Mouse (Mus musculus) embryonic fibroblast, embryonic 13.5 days (primary cell): ENCODE results near the gene Cldn2. TPM values are rescaled to one million over a fixed set of nuclear protein-coding genes. Genes with fewer than 3 reads are reported as not detected.

Experiments used
- H3K27ac ChIP-seq: 2 replicates; pipeline ENCODE4 v1.5.1; 2012; ENCODE audit warnings: low read length, control low read depth, inconsistent platforms; ENCODE audit not compliant: insufficient read depth
- H3K4me1 ChIP-seq: 2 replicates; pipeline ENCODE4 v1.6.1; 2011; ENCODE audit warnings: low read length; ENCODE audit not compliant: control insufficient read depth, insufficient read depth
- H3K4me3 ChIP-seq: 2 replicates; pipeline ENCODE4 v1.5.1; 2011; ENCODE audit warnings: mild to moderate bottlenecking, control low read depth, low read length; ENCODE audit not compliant: insufficient read depth
- CTCF ChIP-seq: IDR thresholded peaks from 2 replicates; pipeline ENCODE4 v1.5.1; 2011; ENCODE audit warnings: mild to moderate bottlenecking, control low read depth, low read length, moderate library complexity, borderline replicate concordance; ENCODE audit not compliant: insufficient read depth
- POLR2A ChIP-seq: IDR thresholded peaks from 2 replicates; pipeline ENCODE4 v1.6.1; 2011; ENCODE audit warnings: low read depth, mild to moderate bottlenecking, control low read depth, low read length, moderate library complexity
- polyA plus RNA-seq: library from polyadenylated mRNA; stranded (reverse); fragments of >200 nt; gene quantifications from 2 replicates; pipeline ENCODE4 v1.2.4, GENCODE M21; 2011; ENCODE audit warnings: low read depth; ENCODE audit not compliant: missing spikeins, insufficient read length

Cldn2 gene
- polyA plus RNA-seq, 1 experiment, result 0.18 TPM

- TF ChIP-seq POLR2A (no peak), CTCF (no peak)
- H3K4me3 ChIP-seq, result no peak overlapping the region
Observed at GRCm38 (mm10) chrX:139779401-139779800, 21.2 kb upstream of the Cldn2 start.

GRCm38 (mm10) chrX:139780988-139781387, 19.6 kb upstream of the Cldn2 start:
- TF ChIP-seq CTCF (no peak), POLR2A (no peak)
- no peak overlapping the region for H3K27ac ChIP-seq
- no peak overlapping the region for H3K4me3 ChIP-seq
- no peaks in the 10 kb centered on the region for H3K4me1 ChIP-seq

More at GRCm38 (mm10) chrX:139779401-139779800, 21.2 kb upstream of the Cldn2 start:
- Histone ChIP-seq H3K27ac (no peak overlapping the region), H3K4me1 (peaks cover 4% of the 10 kb centered on the region; the same call in 1 of the 2 replicates)

- TF ChIP-seq CTCF, result no peak
- TF ChIP-seq POLR2A, result no peak
- no peak overlapping the region for H3K27ac ChIP-seq
- H3K4me3 ChIP-seq, result no peak overlapping the region
- H3K4me1 ChIP-seq, result no peaks in the 10 kb centered on the region
Observed at GRCm38 (mm10) chrX:139781563-139781962, 19.1 kb upstream of the Cldn2 start.

GRCm38 (mm10) chrX:139782278-139783044, 18.2 kb upstream of the Cldn2 start, which contains the start of gene Ripply1:
Gene Ripply1 (minus strand): TSS chrX:139782353.
- Histone ChIP-seq H3K4me3 (no peak within 1 kb of the TSS), H3K27ac (no peak within 1 kb of the TSS), H3K4me1 (no peaks in the 10 kb centered on the region)
- TF ChIP-seq CTCF (no peak), POLR2A (no peak)

GRCm38 (mm10) chrX:139783045-139783422, 17.6 kb upstream of the Cldn2 start:
- H3K4me1 ChIP-seq, result no peaks in the 10 kb centered on the region
- no peak overlapping the region for H3K4me3 ChIP-seq
- no peak overlapping the region for H3K27ac ChIP-seq
- TF ChIP-seq POLR2A (no peak), CTCF (no peak)

- H3K27ac ChIP-seq, result no peak overlapping the region
- TF ChIP-seq POLR2A (no peak), CTCF (no peak)
- H3K4me1 ChIP-seq, result no peaks in the 10 kb centered on the region
- no peak overlapping the region for H3K4me3 ChIP-seq
Observed at GRCm38 (mm10) chrX:139785764-139786163, 14.9 kb upstream of the Cldn2 start.

- Histone ChIP-seq H3K27ac (no peak overlapping the region), H3K4me1 (no peaks in the 10 kb centered on the region), H3K4me3 (no peak overlapping the region)
- TF ChIP-seq POLR2A (no peak), CTCF (no peak)
Observed at GRCm38 (mm10) chrX:139794072-139794845, 6.4 kb upstream of the Cldn2 start.

- Histone ChIP-seq H3K4me3 (no peak overlapping the region), H3K27ac (no peak overlapping the region), H3K4me1 (no peaks in the 10 kb centered on the region)
- TF ChIP-seq CTCF (no peak), POLR2A (no peak)
Observed at GRCm38 (mm10) chrX:139796037-139796436, 4.6 kb upstream of the Cldn2 start.

GRCm38 (mm10) chrX:139797875-139798274, 2.8 kb upstream of the Cldn2 start:
- H3K4me3 ChIP-seq, result no peak overlapping the region
- TF ChIP-seq CTCF (no peak), POLR2A (no peak)
- no peaks in the 10 kb centered on the region for H3K4me1 ChIP-seq
- no peak overlapping the region for H3K27ac ChIP-seq

GRCm38 (mm10) chrX:139799953-139800352, 675 bp upstream of the Cldn2 start:
- H3K4me3 ChIP-seq, result no peak overlapping the region
- no peaks in the 10 kb centered on the region for H3K4me1 ChIP-seq
- TF ChIP-seq POLR2A, result no peak
- no peak for TF ChIP-seq CTCF
- no peak overlapping the region for H3K27ac ChIP-seq

GRCm38 (mm10) chrX:139803028-139803427, 2.4 kb downstream of the Cldn2 start:
- Histone ChIP-seq H3K4me3 (no peak overlapping the region), H3K27ac (no peak overlapping the region), H3K4me1 (no peaks in the 10 kb centered on the region)
- TF ChIP-seq CTCF (no peak), POLR2A (no peak)
